In the genomic region with DNA sequence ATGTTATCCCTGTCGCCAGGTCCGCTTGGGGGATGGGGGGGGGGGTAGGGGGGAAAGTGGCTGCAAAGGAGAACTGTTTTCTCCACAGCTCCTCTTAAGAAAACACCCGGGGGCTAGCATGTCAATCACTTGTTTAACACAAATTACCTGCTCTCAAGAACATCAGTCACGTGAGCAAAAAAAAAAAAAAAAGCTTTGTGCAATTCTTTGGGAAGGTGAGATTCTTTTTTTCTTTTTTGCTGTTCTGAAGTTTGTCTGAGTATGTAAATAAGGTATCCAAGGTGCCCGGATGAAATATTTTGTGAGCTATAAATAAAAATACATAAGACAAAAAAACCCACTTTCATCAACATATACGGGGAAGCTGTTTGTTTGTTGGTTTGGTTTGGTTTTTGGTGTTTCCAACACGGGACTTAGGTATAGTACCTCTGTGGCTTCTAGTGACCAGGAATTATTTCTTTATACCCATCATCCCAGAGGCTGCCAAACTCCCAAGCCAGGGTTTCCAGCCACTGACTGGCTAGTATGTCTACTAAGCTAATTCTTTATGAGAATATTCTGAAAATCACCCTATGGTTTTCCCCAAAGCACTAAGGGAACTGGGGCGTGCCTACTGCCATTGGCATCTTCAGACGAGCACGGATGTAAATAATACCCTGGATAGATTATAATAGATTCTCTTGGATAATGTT, we compare ENCODE assay signal across 8 mouse cellular contexts. TPM values are rescaled to one million over a fixed set of nuclear protein-coding genes. Genes with fewer than 3 reads are reported as not detected.
DNase-seq lines count a peak whose midpoint lies in the region; ATAC-seq and TF ChIP-seq lines count a peak whose summit lies in the region.

No protein-coding gene starts in this region.

- no peaks in the 10 kb centered on the region for H3K27me3 ChIP-seq in kidney, embryonic 14.5 days (ENCODE audit: control insufficient read depth, insufficient read depth, low read length)
- 0 out of 2 replicates have a peak, but pooled peaks cover 5% of the 10 kb centered on the region for H3K27me3 ChIP-seq in hindbrain, embryonic 14.5 days (ENCODE audit: control insufficient read depth, insufficient read depth, low read length)
- H3K27me3 ChIP-seq in midbrain, embryonic 14.5 days (ENCODE audit: control insufficient read depth, insufficient read depth, low read length): no peaks in the 10 kb centered on the region

- peak overlapping the region; percentile 84 for H3K4me2 ChIP-seq in kidney, embryonic 14.5 days (replicated peaks; ENCODE audit: low read depth, low read length)
- peak overlapping the region; percentile 99 for H3K4me2 ChIP-seq in hindbrain, embryonic 14.5 days (replicated peaks)
- peak overlapping the region; percentile 100 for H3K4me2 ChIP-seq in midbrain, embryonic 14.5 days (ENCODE audit: low read length)

- H3K9me3 ChIP-seq in kidney, embryonic 14.5 days (ENCODE audit: control insufficient read depth, low read length): 0 out of 2 replicates have a peak, but pooled peaks cover 4% of the 10 kb centered on the region
- H3K9me3 ChIP-seq in hindbrain, embryonic 14.5 days (ENCODE audit: control insufficient read depth, low read length): no peaks in the 10 kb centered on the region
- no peaks in the 10 kb centered on the region for H3K9me3 ChIP-seq in midbrain, embryonic 14.5 days (ENCODE audit: control insufficient read depth, low read length)

- H3K27ac ChIP-seq in kidney, embryonic 14.5 days (ENCODE audit: low read depth, low read length): peak overlapping the region; percentile 100
- 0 out of 2 replicates have a peak overlapping the region, but pooled peaks have one; percentile 97 for H3K27ac ChIP-seq in cortical plate, adult 2 months (ENCODE audit: insufficient read depth, low read length)
- peak overlapping the region; percentile 100 for H3K27ac ChIP-seq in hindbrain, embryonic 14.5 days
- peak overlapping the region; percentile 99 for H3K27ac ChIP-seq in midbrain, embryonic 14.5 days (replicated peaks; ENCODE audit: low read depth, low read length)

- no peak for ATAC-seq in kidney, embryonic 14.5 days (ENCODE audit: low FRiP score, low TSS enrichment)
- no peak for ATAC-seq in hindbrain, embryonic 14.5 days (ENCODE audit: low FRiP score)
- ATAC-seq in midbrain, embryonic 14.5 days (ENCODE audit: low FRiP score, low TSS enrichment): no peak
- ATAC-seq in frontal cortex, adult (ENCODE audit: low TSS enrichment): no peak

- WGBS in kidney, embryonic 14.5 days: 16% methylated on average over 10 of the region's 10 CpGs
- 28% methylated on average over 10 of the region's 10 CpGs for WGBS in hindbrain, embryonic 14.5 days
- WGBS in midbrain, embryonic 14.5 days: 28% methylated on average over 10 of the region's 10 CpGs

- no peak for TF ChIP-seq POLR2A in cortical plate, adult 2 months (IDR thresholded peaks at IDR 0.05; ENCODE audit: extremely low read depth, insufficient read depth, low read length)

- DNase-seq in kidney, adult 11 months: no peak
- no peak for DNase-seq in hindbrain, embryonic 14.5 days (ENCODE audit: low spot score)
- no peak for DNase-seq in midbrain, embryonic 14.5 days
- DNase-seq in left cerebral cortex, postnatal 25 days (ENCODE audit: low spot score in 2 of 2): no peak
- no peak for DNase-seq in left cerebral cortex, postnatal 10 days (ENCODE audit: extremely low spot score in 1 of 2, low spot score in 2 of 2)

- no peak for TF ChIP-seq CTCF in cortical plate, adult 2 months (IDR thresholded peaks at IDR 0.05; ENCODE audit: extremely low read depth, insufficient read depth, low read length)

- peak overlapping the region; percentile 84 for H3K4me3 ChIP-seq in kidney, embryonic 14.5 days (ENCODE audit: low read length)
- H3K4me3 ChIP-seq in cortical plate, adult 2 months (ENCODE audit: insufficient read depth, low read length): peak overlapping the region; percentile 90
- peak overlapping the region; percentile 82 for H3K4me3 ChIP-seq in hindbrain, embryonic 14.5 days (replicated peaks; ENCODE audit: low read length)
- peak overlapping the region; percentile 68 for H3K4me3 ChIP-seq in midbrain, embryonic 14.5 days (replicated peaks; ENCODE audit: low read depth, low read length)

- peak overlapping the region; percentile 82 for H3K9ac ChIP-seq in kidney, embryonic 14.5 days (ENCODE audit: low read depth, low read length)
- H3K9ac ChIP-seq in hindbrain, embryonic 14.5 days: peak overlapping the region; percentile 98
- H3K9ac ChIP-seq in midbrain, embryonic 14.5 days (replicated peaks; ENCODE audit: low read length): peak overlapping the region; percentile 93

- peaks cover 5% of the 10 kb centered on the region; the same call in 1 of the 2 replicates for H3K36me3 ChIP-seq in kidney, embryonic 14.5 days (ENCODE audit: control insufficient read depth, insufficient read depth, low read length)
- H3K36me3 ChIP-seq in hindbrain, embryonic 14.5 days (replicated peaks; ENCODE audit: control insufficient read depth, insufficient read depth): no peaks in the 10 kb centered on the region
- no peaks in the 10 kb centered on the region for H3K36me3 ChIP-seq in midbrain, embryonic 14.5 days (ENCODE audit: control insufficient read depth, insufficient read depth, low read length)

- H3K4me1 ChIP-seq in kidney, embryonic 14.5 days (ENCODE audit: control insufficient read depth, insufficient read depth, low read length): peaks cover 7% of the 10 kb centered on the region; the same call in 1 of the 2 replicates
- H3K4me1 ChIP-seq in cortical plate, adult 2 months (ENCODE audit: control insufficient read depth, insufficient read depth, low read length): no peaks in the 10 kb centered on the region; the same call in 1 of the 2 replicates
- H3K4me1 ChIP-seq in hindbrain, embryonic 14.5 days (replicated peaks; ENCODE audit: control insufficient read depth, insufficient read depth, low read length): 0 out of 2 replicates have a peak, but pooled peaks cover 3% of the 10 kb centered on the region
- 0 out of 2 replicates have a peak, but pooled peaks cover 4% of the 10 kb centered on the region for H3K4me1 ChIP-seq in midbrain, embryonic 14.5 days (ENCODE audit: control insufficient read depth, insufficient read depth, low read length)

- intact Hi-C loops in left cerebral cortex, postnatal 25 days (cut with DNase I): loop anchor here (2.0 to 5.0 kb wide), 7 partner anchors 39 to 1417 kb away; no protein-coding TSS in a partner anchor
- intact Hi-C loops in left cerebral cortex, postnatal 10 days (cut with DNase I): loop anchor here (5.0 to 10.0 kb wide), 4 partner anchors 78 to 999 kb away; no protein-coding TSS in a partner anchor

RNA-seq across cellular contexts. Expression of a gene that starts 1.3 kb away (rescaled TPM):
- 58.5 and 67.4 TPM in 2 replicates for polyA plus RNA-seq in kidney, embryonic 14.5 days (2014; fragmentation: Nextera tagmentation; extraction: Ambion mirVana)
- polyA plus RNA-seq in cortical plate, adult 2 months (2012; rRNA removed): 78.9 and 99.2 TPM in 2 replicates
- polyA plus RNA-seq in hindbrain, embryonic 14.5 days (2014; fragmentation: Nextera tagmentation; extraction: Ambion mirVana): 68.3 and 70.5 TPM in 2 replicates
- 77.5 and 89.2 TPM in 2 replicates for polyA plus RNA-seq in midbrain, embryonic 14.5 days (2014; fragmentation: Nextera tagmentation; extraction: Ambion mirVana)
- total RNA-seq in left cerebral cortex, postnatal 25 days (2021): 100 to 1,000 TPM; 132 to 157 TPM
- total RNA-seq in left cerebral cortex, postnatal 10 days (2021): 100 to 1,000 TPM; 157 to 161 TPM
